Mouse (Mus musculus): Measurements from ENCODE around the gene P2ry14.

GRCm38 (mm10) chr3:59181134-59181533, 27.7 kb upstream of the P2ry14 start:
- TF ChIP-seq CTCF (IDR thresholded peaks at IDR 0.05; ENCODE audit: borderline replicate concordance, control insufficient read depth, extremely low read depth, insufficient read depth, low read length, poor library complexity) = no peak
- no peak for TF ChIP-seq POLR2A (IDR thresholded peaks at IDR 0.05; ENCODE audit: control insufficient read depth, extremely low read depth, insufficient read depth, low read length, poor library complexity)
